ENCODE assay signal across 7 mouse cellular contexts in genomic region chr11:69258287-69258686, GRCm38 (mm10). TPM values are rescaled to one million over a fixed set of nuclear protein-coding genes. Genes with fewer than 3 reads are reported as not detected.
DNase-seq lines count a peak whose midpoint lies in the region; ATAC-seq lines count a peak whose summit lies in the region.

No protein-coding gene starts in this region.

- no peaks in the 10 kb centered on the region for H3K9me3 ChIP-seq in embryonic facial prominence, embryonic 11.5 days (replicated peaks; ENCODE audit: control insufficient read depth, low read length)
- no peaks in the 10 kb centered on the region for H3K9me3 ChIP-seq in intestine, embryonic 16.5 days (ENCODE audit: control insufficient read depth, low read length)
- H3K9me3 ChIP-seq in stomach, embryonic 14.5 days (ENCODE audit: control insufficient read depth, low read depth, low read length) = no peaks in the 10 kb centered on the region

- H3K27me3 ChIP-seq in embryonic facial prominence, embryonic 11.5 days (ENCODE audit: control insufficient read depth, insufficient read depth, low read length) = no peaks in the 10 kb centered on the region
- no peaks in the 10 kb centered on the region for H3K27me3 ChIP-seq in intestine, embryonic 16.5 days (replicated peaks; ENCODE audit: control insufficient read depth, insufficient read depth, low read length)
- H3K27me3 ChIP-seq in stomach, embryonic 14.5 days (ENCODE audit: control insufficient read depth, insufficient read depth, low read length) = no peaks in the 10 kb centered on the region

- DNase-seq in right cerebral cortex, adult 18-20 months = peak; percentile 33
- no peak for DNase-seq in right cerebral cortex, postnatal 36 days (ENCODE audit: low spot score in 2 of 2)
- peak; percentile 58 for DNase-seq in adrenal gland, postnatal 10 days
- DNase-seq in embryonic facial prominence, embryonic 11.5 days (ENCODE audit: low spot score) = peak; percentile 60
- peak; percentile 42 for DNase-seq in lung, postnatal 14 days

- ATAC-seq in embryonic facial prominence, embryonic 11.5 days (replicated peaks; ENCODE audit: insufficient number of reproducible peaks, low FRiP score, low TSS enrichment, low read depth) = 0 out of 2 replicates have a peak, but pooled peaks have one; percentile 51
- peak; percentile 52; the same call in 1 of the 2 replicates for ATAC-seq in intestine, embryonic 16.5 days
- peak; percentile 63; the same call in 1 of the 2 replicates for ATAC-seq in stomach, embryonic 14.5 days (ENCODE audit: insufficient number of reproducible peaks, insufficient read depth, low FRiP score, low read depth)

- H3K9ac ChIP-seq in embryonic facial prominence, embryonic 11.5 days (replicated peaks; ENCODE audit: low read length) = no peak overlapping the region
- no peak overlapping the region for H3K9ac ChIP-seq in intestine, embryonic 16.5 days (ENCODE audit: low read depth, low read length)
- no peak overlapping the region for H3K9ac ChIP-seq in stomach, embryonic 14.5 days (replicated peaks; ENCODE audit: low read depth, low read length)

- WGBS in embryonic facial prominence, embryonic 11.5 days = 56% methylated on average over 5 of the region's 5 CpGs
- 51% methylated on average over 5 of the region's 5 CpGs for WGBS in intestine, embryonic 16.5 days
- 47% methylated on average over 5 of the region's 5 CpGs for WGBS in stomach, embryonic 14.5 days

- no peaks in the 10 kb centered on the region for H3K4me1 ChIP-seq in embryonic facial prominence, embryonic 11.5 days (ENCODE audit: control insufficient read depth, insufficient read depth, low read length)
- H3K4me1 ChIP-seq in intestine, embryonic 16.5 days (ENCODE audit: control insufficient read depth, insufficient read depth, low read length) = no peaks in the 10 kb centered on the region
- no peaks in the 10 kb centered on the region for H3K4me1 ChIP-seq in stomach, embryonic 14.5 days (ENCODE audit: control insufficient read depth, insufficient read depth, low read length)

- no peak overlapping the region for H3K4me3 ChIP-seq in embryonic facial prominence, embryonic 11.5 days (ENCODE audit: low read depth, low read length)
- no peak overlapping the region for H3K4me3 ChIP-seq in intestine, embryonic 16.5 days (ENCODE audit: low read length)
- 0 out of 2 replicates have a peak overlapping the region, but pooled peaks have one; percentile 3 for H3K4me3 ChIP-seq in stomach, embryonic 14.5 days (ENCODE audit: low read depth, low read length)

- H3K4me2 ChIP-seq in embryonic facial prominence, embryonic 11.5 days (ENCODE audit: low read depth, low read length) = no peak overlapping the region
- no peak overlapping the region for H3K4me2 ChIP-seq in intestine, embryonic 16.5 days (ENCODE audit: low read depth, low read length)
- H3K4me2 ChIP-seq in stomach, embryonic 14.5 days (replicated peaks; ENCODE audit: low read depth, low read length) = no peak overlapping the region

- H3K27ac ChIP-seq in embryonic facial prominence, embryonic 11.5 days (replicated peaks; ENCODE audit: low read depth, low read length) = no peak overlapping the region
- H3K27ac ChIP-seq in intestine, embryonic 16.5 days (ENCODE audit: low read length) = no peak overlapping the region
- no peak overlapping the region for H3K27ac ChIP-seq in stomach, embryonic 14.5 days (ENCODE audit: low read length)

- H3K36me3 ChIP-seq in embryonic facial prominence, embryonic 11.5 days (replicated peaks; ENCODE audit: control insufficient read depth, insufficient read depth, low read depth, low read length) = no peaks in the 10 kb centered on the region
- H3K36me3 ChIP-seq in intestine, embryonic 16.5 days (ENCODE audit: control insufficient read depth, insufficient read depth, low read length) = no peaks in the 10 kb centered on the region
- H3K36me3 ChIP-seq in stomach, embryonic 14.5 days (ENCODE audit: control insufficient read depth, insufficient read depth, low read length) = no peaks in the 10 kb centered on the region

RNA-seq across cellular contexts. Expression of gene Gucy2e, which starts 21.5 kb away (rescaled TPM):
- total RNA-seq in adrenal gland, postnatal 10 days (2021) = not detected
- polyA plus RNA-seq in embryonic facial prominence, embryonic 11.5 days (2014; fragmentation: Nextera tagmentation; extraction: Ambion mirVana) = 0.06 TPM in 1 of 2 replicates, not detected in the other
- 0.02 and 0.07 TPM in 2 replicates for polyA plus RNA-seq in intestine, embryonic 16.5 days (2015; fragmentation: Nextera tagmentation; extraction: Ambion mirVana)
- 0.06 TPM in 1 of 2 replicates, not detected in the other for polyA plus RNA-seq in stomach, embryonic 14.5 days (2014; fragmentation: Nextera tagmentation; extraction: Ambion mirVana)

Comparison
In these comparisons a context has a peak if more than half of its experiments do, and no peak if none do; other contexts are left out.
1. DNase-seq: peak in right cerebral cortex, adult 18-20 months (single experiment), adrenal gland, postnatal 10 days (single experiment), embryonic facial prominence, embryonic 11.5 days (single experiment) and lung, postnatal 14 days (single experiment); none in right cerebral cortex, postnatal 36 days (0 of 2).
2. Peak in every context shown above with its lines, with median percentiles within 50 percentile points of each other: ATAC-seq.